Mouse (Mus musculus) liver, adult 2 months (tissue): ENCODE measurements at regions not wholly inside any gene's neighbourhood (a gene's known extent, or its start where the extent isn't known, plus 50 kb on each side); places are given as distances from the start of the nearest gene placed in this dataset.

Experiments used
- DNase-seq: peaks from one replicate; pipeline ENCODE4 v3.0.0-alpha.2; 2011; ENCODE audit warnings: low read depth, low spot score; ENCODE audit errors: extremely low read depth
- H3K27ac ChIP-seq: fragments of 200-500 bp; replicated peaks from 2 replicates; pipeline ENCODE4 v1.5.1; 2012; ENCODE audit warnings: low read depth, mild to moderate bottlenecking, control low read depth, inconsistent platforms, low read length; ENCODE audit not compliant: insufficient read depth
- H3K27me3 ChIP-seq: fragments of 200-500 bp; 2 replicates; pipeline ENCODE4 v1.6.1; 2012; ENCODE audit warnings: mild to moderate bottlenecking, moderate library complexity, low read length, inconsistent platforms; ENCODE audit not compliant: control insufficient read depth, insufficient read depth
- H3K36me3 ChIP-seq: fragments of 200-500 bp; 2 replicates; pipeline ENCODE4 v1.6.1; 2012; ENCODE audit warnings: low read length, inconsistent platforms; ENCODE audit not compliant: control insufficient read depth, insufficient read depth
- H3K4me1 ChIP-seq: fragments of 200-500 bp; 2 replicates; pipeline ENCODE4 v1.6.1; 2011; ENCODE audit warnings: low read length; ENCODE audit not compliant: control insufficient read depth, insufficient read depth
- H3K4me3 ChIP-seq: fragments of 200-500 bp; 2 replicates; pipeline ENCODE4 v1.5.1; 2011; ENCODE audit warnings: low read depth, mild to moderate bottlenecking, control low read depth, low read length, moderate library complexity; ENCODE audit not compliant: insufficient read depth
- H3K79me2 ChIP-seq: fragments of 200-500 bp; 2 replicates; pipeline ENCODE4 v1.6.1; 2012; ENCODE audit warnings: inconsistent platforms, mild to moderate bottlenecking, low read length, moderate library complexity; ENCODE audit not compliant: control insufficient read depth, insufficient read depth
- H3K9ac ChIP-seq: fragments of 200-500 bp; 2 replicates; pipeline ENCODE4 v1.6.1; 2012; ENCODE audit warnings: low read depth, mild to moderate bottlenecking, control low read depth, inconsistent platforms, low read length
- CTCF ChIP-seq: fragments of 200-500 bp; IDR thresholded peaks from 2 replicates; pipeline ENCODE4 v1.5.1; 2011; ENCODE audit warnings: low read depth, low read length, control low read depth
- POLR2A ChIP-seq: fragments of 200-500 bp; IDR thresholded peaks from 2 replicates; pipeline ENCODE4 v1.6.1; 2011; ENCODE audit warnings: low read length, control low read depth; ENCODE audit not compliant: insufficient read depth; ENCODE audit errors: extremely low read depth
- WGBS: fragments of 180-500 bp; shearing (Covaris S2); methylation state at CpG from one replicate; pipeline ENCODE4 v1.1.7; 2018; 5-methylcytosine and 5-hydroxymethylcytosine counted together

DNA sequence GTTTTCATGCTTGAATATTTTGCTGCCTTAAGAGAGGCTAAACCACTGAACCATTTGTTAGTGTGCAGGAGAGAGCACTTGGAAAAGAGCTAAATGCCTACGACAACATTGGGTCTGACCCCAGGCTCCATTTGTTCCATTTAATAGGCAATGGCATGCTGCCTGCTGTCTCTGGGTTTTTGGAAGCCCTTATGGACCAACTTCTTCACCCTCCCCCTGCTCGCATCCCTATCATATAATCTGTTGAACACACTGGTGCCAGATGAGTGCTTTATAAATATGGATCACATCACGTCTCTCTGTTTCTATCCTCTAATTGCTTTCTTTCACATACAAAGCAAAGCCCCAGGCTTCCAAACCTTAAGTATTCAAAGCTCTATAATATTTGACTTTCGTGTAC is 179.1 kb upstream of the Lrrn1 start:
- H3K27me3 ChIP-seq = no peaks in the 10 kb centered on the region
- H3K36me3 ChIP-seq = no peaks in the 10 kb centered on the region
- WGBS = 77% methylated on average over 4 of the region's 4 CpGs
- no peaks in the 10 kb centered on the region for H3K4me1 ChIP-seq
- H3K79me2 ChIP-seq = no peaks in the 10 kb centered on the region
- H3K4me3 ChIP-seq = no peak overlapping the region
- no peak overlapping the region for H3K9ac ChIP-seq
- TF ChIP-seq POLR2A (no peak), CTCF (no peak)
- H3K27ac ChIP-seq = no peak overlapping the region
- no peak for DNase-seq

DNA sequence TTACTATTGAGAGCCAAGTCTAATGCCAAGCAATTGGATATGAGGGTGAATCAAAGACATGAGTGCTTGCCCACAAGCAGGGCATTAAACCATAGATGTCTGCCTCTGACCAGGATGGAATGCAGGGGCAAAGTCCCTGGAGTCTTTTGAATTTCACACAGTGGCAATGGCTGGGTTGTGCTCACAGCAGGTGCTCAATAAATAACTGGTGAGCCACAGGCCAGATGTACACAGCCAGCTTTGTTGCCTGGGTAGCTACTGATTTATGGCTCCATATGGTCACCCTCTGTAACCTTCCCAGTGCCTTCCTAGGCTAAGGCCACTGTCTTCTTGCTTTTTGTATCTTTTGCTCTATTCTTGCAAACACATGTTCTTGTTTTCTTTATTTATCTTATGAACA is 154.3 kb upstream of the Lrrn1 start:
- no peak for TF ChIP-seq CTCF
- TF ChIP-seq POLR2A = no peak

DNA sequence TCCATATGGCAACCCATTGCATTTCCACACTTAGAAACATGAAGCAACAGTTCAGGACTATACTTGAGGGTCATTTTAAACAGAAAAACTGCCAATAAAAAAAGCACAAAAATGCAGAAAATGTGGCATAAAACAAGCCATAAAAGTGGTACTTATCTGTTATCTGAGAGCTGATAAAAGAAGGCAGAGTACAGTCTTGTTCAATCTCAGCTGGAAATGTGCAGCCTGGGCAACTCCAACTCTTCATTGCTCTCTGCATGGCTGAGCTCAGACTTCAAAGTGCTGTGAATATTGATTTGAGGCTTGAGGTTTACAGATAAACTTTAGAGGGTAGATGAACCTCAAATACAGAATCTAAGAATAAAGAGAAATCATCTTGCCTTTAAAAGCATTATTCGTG is 151.1 kb upstream of the Lrrn1 start:
- no peak for DNase-seq
- no peaks in the 10 kb centered on the region for H3K79me2 ChIP-seq
- no peaks in the 10 kb centered on the region for H3K36me3 ChIP-seq
- no peak overlapping the region for H3K4me3 ChIP-seq
- H3K4me1 ChIP-seq = no peaks in the 10 kb centered on the region
- no peak overlapping the region for H3K27ac ChIP-seq
- 62% methylated on average over 1 of the region's 1 CpGs for WGBS
- TF ChIP-seq CTCF = no peak
- no peak for TF ChIP-seq POLR2A
- H3K9ac ChIP-seq = no peak overlapping the region
- no peaks in the 10 kb centered on the region for H3K27me3 ChIP-seq

More for the DNA sequence above, 154.3 kb upstream of the Lrrn1 start:
- H3K36me3 ChIP-seq = no peaks in the 10 kb centered on the region
- no peak overlapping the region for H3K9ac ChIP-seq
- no peak overlapping the region for H3K4me3 ChIP-seq
- DNase-seq = no peak
- H3K79me2 ChIP-seq = no peaks in the 10 kb centered on the region
- H3K4me1 ChIP-seq = no peaks in the 10 kb centered on the region
- H3K27ac ChIP-seq = no peak overlapping the region
- H3K27me3 ChIP-seq = no peaks in the 10 kb centered on the region

DNA sequence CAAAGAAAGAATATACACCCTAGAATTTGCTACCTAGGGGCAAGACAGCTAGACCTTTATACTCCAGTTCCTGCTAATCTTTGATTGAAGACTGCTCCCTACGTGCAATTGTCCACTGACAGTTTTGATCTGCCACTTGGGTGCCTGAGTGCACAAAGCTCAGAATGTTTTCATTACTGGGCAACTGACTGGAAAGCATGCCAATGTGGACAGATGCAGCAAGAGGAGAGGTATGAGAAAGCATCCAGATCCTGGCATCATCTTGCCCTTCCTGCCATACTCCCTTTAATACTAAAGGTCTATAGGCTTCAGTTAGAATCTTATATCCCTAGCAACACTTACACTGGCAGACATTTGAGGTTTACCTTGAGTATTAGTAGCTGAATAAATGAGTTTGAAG is 148.9 kb upstream of the Lrrn1 start:
- Histone ChIP-seq H3K4me1 (no peaks in the 10 kb centered on the region), H3K36me3 (no peaks in the 10 kb centered on the region), H3K79me2 (no peaks in the 10 kb centered on the region), H3K27me3 (no peaks in the 10 kb centered on the region), H3K27ac (no peak overlapping the region), H3K4me3 (no peak overlapping the region), H3K9ac (no peak overlapping the region)
- 79% methylated on average over 1 of the region's 1 CpGs for WGBS
- no peak for DNase-seq
- TF ChIP-seq POLR2A = no peak
- no peak for TF ChIP-seq CTCF

DNA sequence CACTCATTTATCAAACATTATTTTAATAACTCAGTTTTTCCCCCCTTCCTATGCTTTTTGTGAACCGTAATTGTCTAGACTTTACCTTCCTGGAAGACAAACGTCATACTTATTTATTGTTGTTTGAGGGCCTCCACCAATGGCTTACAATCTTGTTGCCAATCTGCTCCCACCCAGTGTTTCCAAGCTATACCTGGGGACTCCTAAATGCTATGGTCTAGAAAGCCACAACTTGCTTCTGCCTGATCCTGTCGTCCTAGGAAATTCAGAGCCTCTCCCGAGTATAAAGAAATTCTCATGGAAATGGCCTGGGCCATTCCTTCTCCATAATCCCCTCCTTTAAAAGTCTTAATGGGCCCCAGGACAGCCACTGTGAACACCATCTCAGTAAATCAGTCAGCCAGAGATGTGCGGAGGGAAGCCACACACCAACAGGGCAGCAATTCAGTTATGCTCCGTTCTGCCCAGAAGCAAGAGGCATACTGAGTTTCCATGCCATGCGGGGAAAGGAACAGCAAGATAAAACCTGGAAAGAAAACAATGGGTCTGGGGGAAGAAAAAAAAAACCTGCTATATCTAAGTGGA is 143.4 kb upstream of the Lrrn1 start:
- H3K36me3 ChIP-seq = no peaks in the 10 kb centered on the region
- 70% methylated on average over 7 of the region's 7 CpGs for WGBS
- H3K27me3 ChIP-seq = no peaks in the 10 kb centered on the region
- no peak overlapping the region for H3K27ac ChIP-seq
- H3K79me2 ChIP-seq = no peaks in the 10 kb centered on the region
- TF ChIP-seq CTCF (no peak), POLR2A (no peak)
- H3K4me1 ChIP-seq = no peaks in the 10 kb centered on the region
- no peak for DNase-seq
- no peak overlapping the region for H3K4me3 ChIP-seq
- no peak overlapping the region for H3K9ac ChIP-seq

DNA sequence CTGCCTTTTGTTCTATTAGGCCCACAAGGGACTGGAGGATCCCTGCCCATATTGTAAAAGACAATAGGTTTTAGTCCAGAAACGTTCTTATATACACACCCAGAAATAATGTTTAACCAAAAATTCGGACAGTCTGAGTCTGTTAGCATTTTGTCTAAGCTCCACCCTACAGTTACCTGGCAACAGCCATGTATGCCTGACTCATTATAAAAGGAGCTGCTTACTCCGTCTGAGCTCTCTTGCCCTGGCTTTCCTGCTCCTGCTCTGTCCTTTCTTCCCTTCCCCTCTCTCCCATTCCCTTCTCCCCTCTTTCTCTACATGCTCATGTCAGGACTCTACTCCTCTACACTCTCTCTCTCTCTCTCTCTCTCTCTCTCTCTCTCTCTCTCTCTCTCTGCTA is 139.7 kb upstream of the Lrrn1 start:
- 48% methylated on average over 3 of the region's 3 CpGs for WGBS
- no peak overlapping the region for H3K27ac ChIP-seq
- no peaks in the 10 kb centered on the region for H3K36me3 ChIP-seq
- no peaks in the 10 kb centered on the region for H3K4me1 ChIP-seq
- H3K79me2 ChIP-seq = no peaks in the 10 kb centered on the region
- H3K27me3 ChIP-seq = no peaks in the 10 kb centered on the region
- no peak overlapping the region for H3K9ac ChIP-seq
- H3K4me3 ChIP-seq = no peak overlapping the region
- TF ChIP-seq POLR2A (no peak), CTCF (no peak)
- DNase-seq = no peak
